Comparison of ENCODE assay signal across 19 mouse cellular contexts in genomic region chr1:132151908-132152307, GRCm38 (mm10). TPM values are rescaled to one million over a fixed set of nuclear protein-coding genes. Genes with fewer than 3 reads are reported as not detected.
A peak's percentile ranks its signal among the peaks of the same experiment; 100 is the strongest.
DNase-seq lines count a peak whose midpoint lies in the region; ATAC-seq and TF ChIP-seq lines count a peak whose summit lies in the region.
"Had no signal": no experiment of that assay in that cellular context is flagged by ENCODE, and none has a peak within 500 bp of the region (broad histone marks: within the 10 kb centered on the region; RNA-seq: fewer than 3 reads in every experiment).

No protein-coding gene starts in this region.

- H3K36me3 ChIP-seq in small intestine, adult 2 months (ENCODE audit: control insufficient read depth, insufficient read depth, low read length) = no peaks in the 10 kb centered on the region
- H3K36me3 ChIP-seq: embryonic facial prominence, embryonic 12.5 days; limb, embryonic 15.5 days had no signal

- no peaks in the 10 kb centered on the region for H3K27me3 ChIP-seq in small intestine, adult 2 months (ENCODE audit: control insufficient read depth, insufficient read depth, low read length)
- H3K27me3 ChIP-seq: embryonic facial prominence, embryonic 12.5 days; limb, embryonic 15.5 days had no signal

- no peak for TF ChIP-seq POLR2A in small intestine, adult 2 months (IDR thresholded peaks at IDR 0.05; ENCODE audit: low read depth, low read length)

- peaks cover 21% of the 10 kb centered on the region for H3K4me1 ChIP-seq in small intestine, adult 2 months (ENCODE audit: control insufficient read depth, insufficient read depth, insufficient read length, low read length)
- H3K4me1 ChIP-seq: limb, embryonic 15.5 days had no signal

- H3K27ac ChIP-seq in small intestine, adult 2 months (ENCODE audit: insufficient read depth, low read depth, low read length) = peak overlapping the region; percentile 87
- H3K27ac ChIP-seq: embryonic facial prominence, embryonic 12.5 days; limb, embryonic 15.5 days had no signal

- 46% methylated on average over 2 of the region's 2 CpGs for WGBS in small intestine, adult 2 months

- DNase-seq in kidney, adult 11 months = peak; percentile 22
- DNase-seq in kidney, adult 8-10 months = no peak
- peak; percentile 42 for DNase-seq in 416B (ENCODE audit: low read depth)
- DNase-seq in Muller cell, postnatal 12 days (ENCODE audit: inconsistent ontology term) = peak; percentile 66
- DNase-seq in gastrocnemius, postnatal 25 days = no peak
- DNase-seq: cerebellum, adult 11 months; gastrocnemius, postnatal 10 days; kidney, postnatal 14 days; layer of hippocampus, adult 9-11 months; lung, postnatal 10 days; retina, postnatal 1 day; thymus, postnatal 4 days had no signal

- H3K4me3 ChIP-seq in small intestine, adult 2 months (ENCODE audit: low read depth, low read length) = no peak overlapping the region; the same call in 1 of the 2 replicates
- H3K4me3 ChIP-seq: embryonic facial prominence, embryonic 12.5 days; limb, embryonic 15.5 days had no signal

- no peak for TF ChIP-seq CTCF in small intestine, adult 2 months (IDR thresholded peaks at IDR 0.05; ENCODE audit: extremely low read depth, insufficient read length, insufficient replicate concordance, low read depth, low read length)

- no peak for ATAC-seq in inflammation-experienced regulatory T-cells, adult 6 months
- ATAC-seq: hindbrain, embryonic 16.5 days had no signal

RNA-seq across cellular contexts. Expression of gene Cdk18, which starts 12.4 kb away (rescaled TPM):
- 84.2 and 133 TPM in 2 replicates for polyA plus RNA-seq in small intestine, adult 2 months (2012; rRNA removed)
- polyA plus RNA-seq in inflammation-experienced regulatory T-cells, adult 6 months (2017; shearing (Covaris generic)) = not detected
- total RNA-seq in gastrocnemius, postnatal 25 days (2021) = 1 to 10 TPM; 1.4 to 3.2 TPM
- total RNA-seq: neutrophil, adult 5-6 weeks had no signal

RNA-seq across cellular contexts. Expression of gene Lemd1, which starts 39.3 kb away (rescaled TPM):
- 0.09 and 0.10 TPM in 2 replicates for polyA plus RNA-seq in small intestine, adult 2 months (2012; rRNA removed)
- not detected for polyA plus RNA-seq in inflammation-experienced regulatory T-cells, adult 6 months (2017; shearing (Covaris generic))
- not detected for total RNA-seq in gastrocnemius, postnatal 25 days (2021)
- total RNA-seq: gastrocnemius, postnatal 10 days; neutrophil, adult 5-6 weeks had no signal
- polyA plus RNA-seq: heart, postnatal 0 days had no signal

RNA-seq across cellular contexts. Expression of gene AC124108.1, which starts 39.3 kb away (rescaled TPM):
- not detected in 2 replicates for polyA plus RNA-seq in small intestine, adult 2 months (2012; rRNA removed)
- polyA plus RNA-seq in inflammation-experienced regulatory T-cells, adult 6 months (2017; shearing (Covaris generic)) = not detected
- not detected for total RNA-seq in gastrocnemius, postnatal 25 days (2021)
- total RNA-seq: neutrophil, adult 5-6 weeks had no signal
- polyA plus RNA-seq: heart, postnatal 0 days had no signal

Comparison
In these comparisons a context has a peak if more than half of its experiments do, and no peak if none do; other contexts are left out.
1. DNase-seq: peak in kidney, adult 11 months (single experiment), 416B (single experiment) and Muller cell, postnatal 12 days (single experiment); none in kidney, adult 8-10 months (0 of 2) and gastrocnemius, postnatal 25 days (single experiment).
2. RNA of gene Cdk18, which starts 12.4 kb away (polyA plus RNA-seq): 84.2 to 133 TPM in small intestine, adult 2 months; not detected in inflammation-experienced regulatory T-cells, adult 6 months; every median in the first group is over 10 times any median in the second.